Mouse (Mus musculus) CD4-positive, CD25-positive, alpha-beta regulatory T cell, adult 2 months (primary cell): ENCODE results near the gene Chid1.

ENCODE experiments used
- DNase-seq: peaks from one replicate; pipeline ENCODE4 v3.0.0-alpha.2; 2012; ENCODE audit warnings: low read depth, low spot score

Chid1 gene

DNA sequence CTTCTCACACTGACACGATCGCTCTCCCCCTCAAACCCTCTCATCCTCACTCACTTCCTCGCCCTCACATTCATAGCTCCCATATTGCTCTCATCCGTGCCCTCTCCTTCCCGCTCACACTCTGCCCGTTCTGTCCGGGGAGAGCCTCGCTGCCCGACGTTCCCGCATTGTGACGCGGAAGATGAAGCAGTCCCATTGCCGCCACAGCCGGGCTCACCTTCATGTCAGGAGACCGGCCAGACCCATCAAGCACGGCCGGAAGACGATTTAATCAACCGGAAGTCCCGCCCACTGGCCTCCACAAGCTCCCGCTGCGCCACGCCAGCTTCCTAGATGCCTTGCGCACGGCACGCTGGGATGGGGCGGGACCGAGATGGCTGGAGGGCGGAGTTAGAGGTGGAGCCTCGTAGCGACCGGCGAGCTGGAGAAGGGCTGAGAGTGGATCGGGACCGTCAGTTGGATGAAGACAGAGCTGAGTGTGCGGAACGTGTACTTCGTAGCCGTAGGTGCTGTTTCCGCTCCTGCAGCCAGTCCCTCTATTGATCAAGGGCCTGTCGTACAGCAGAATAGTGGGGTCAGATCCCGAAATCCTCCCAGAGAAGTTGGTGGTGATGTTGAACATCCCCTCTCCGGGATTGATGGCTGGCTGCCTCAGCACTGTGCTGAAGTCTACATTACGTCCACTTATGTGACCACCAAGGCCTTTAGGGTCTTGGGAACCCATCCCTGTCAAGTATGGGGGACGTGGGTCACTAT is at the start of gene Chid1:
Gene Chid1, minus strand, starts transcription at position 302 of the 756 bp plus-strand sequence.
- DNase-seq, result peak; percentile 99

DNA sequence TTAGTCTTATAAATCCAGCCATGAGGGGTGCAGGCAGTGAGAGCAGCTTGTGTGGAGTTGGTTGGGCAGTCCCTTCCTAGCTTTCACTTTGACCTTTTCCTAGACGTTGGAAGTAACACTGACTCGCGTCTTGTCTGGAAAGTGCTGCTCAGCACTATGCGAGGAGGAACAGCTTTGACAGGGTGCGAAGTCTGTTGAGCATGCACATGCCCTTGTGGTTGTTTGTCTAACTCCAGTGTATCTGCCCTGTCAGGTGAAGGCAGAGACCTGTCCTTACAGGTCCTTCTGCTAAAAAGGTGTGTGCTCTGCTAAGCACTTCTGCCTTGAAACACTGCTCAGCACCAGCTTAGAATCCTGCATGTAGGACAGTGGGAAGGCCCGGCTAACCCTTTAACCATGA is 49.2 kb upstream of the Chid1 start:
- DNase-seq, result no peak

DNA sequence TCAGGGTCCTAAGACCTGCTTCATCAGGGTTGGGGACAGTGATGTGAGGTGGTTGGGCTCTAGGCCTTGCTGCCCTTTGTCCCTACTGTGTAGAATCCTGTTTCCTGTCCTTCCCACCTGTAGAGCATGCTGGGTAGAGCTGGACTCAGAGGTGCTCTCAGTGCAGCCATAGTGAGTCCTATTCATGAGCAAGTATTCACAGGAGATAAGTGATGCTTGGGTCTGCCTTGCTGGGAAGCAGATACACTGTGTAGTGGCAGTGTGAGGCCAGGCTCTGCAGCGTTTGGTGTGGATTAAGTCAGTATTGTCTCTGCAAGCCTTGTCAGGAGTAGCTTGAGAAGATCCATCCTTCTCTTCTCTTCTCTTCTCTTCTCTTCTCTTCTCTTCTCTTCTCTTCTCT is 46.2 kb upstream of the Chid1 start:
- DNase-seq, result no peak

DNA sequence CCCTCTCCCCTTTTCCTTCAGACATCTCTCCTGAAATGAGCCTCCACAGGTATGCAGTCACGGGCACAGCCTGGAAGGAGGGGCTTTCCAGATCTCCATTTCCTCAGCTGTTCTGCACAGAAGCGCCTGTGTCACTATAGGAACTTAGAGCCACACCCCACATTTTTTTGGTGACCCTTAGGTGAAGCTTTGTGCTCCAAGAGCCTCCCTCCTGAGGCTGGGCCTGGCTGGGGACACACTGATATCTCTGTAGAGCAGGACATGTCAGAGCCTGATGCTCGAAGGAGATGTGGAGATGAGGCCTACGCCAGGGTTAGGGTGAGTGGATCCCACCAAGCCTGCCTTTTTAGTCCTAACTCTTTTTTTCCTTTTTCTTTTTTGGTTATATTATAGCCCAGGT is 45.6 kb upstream of the Chid1 start:
- no peak for DNase-seq

DNA sequence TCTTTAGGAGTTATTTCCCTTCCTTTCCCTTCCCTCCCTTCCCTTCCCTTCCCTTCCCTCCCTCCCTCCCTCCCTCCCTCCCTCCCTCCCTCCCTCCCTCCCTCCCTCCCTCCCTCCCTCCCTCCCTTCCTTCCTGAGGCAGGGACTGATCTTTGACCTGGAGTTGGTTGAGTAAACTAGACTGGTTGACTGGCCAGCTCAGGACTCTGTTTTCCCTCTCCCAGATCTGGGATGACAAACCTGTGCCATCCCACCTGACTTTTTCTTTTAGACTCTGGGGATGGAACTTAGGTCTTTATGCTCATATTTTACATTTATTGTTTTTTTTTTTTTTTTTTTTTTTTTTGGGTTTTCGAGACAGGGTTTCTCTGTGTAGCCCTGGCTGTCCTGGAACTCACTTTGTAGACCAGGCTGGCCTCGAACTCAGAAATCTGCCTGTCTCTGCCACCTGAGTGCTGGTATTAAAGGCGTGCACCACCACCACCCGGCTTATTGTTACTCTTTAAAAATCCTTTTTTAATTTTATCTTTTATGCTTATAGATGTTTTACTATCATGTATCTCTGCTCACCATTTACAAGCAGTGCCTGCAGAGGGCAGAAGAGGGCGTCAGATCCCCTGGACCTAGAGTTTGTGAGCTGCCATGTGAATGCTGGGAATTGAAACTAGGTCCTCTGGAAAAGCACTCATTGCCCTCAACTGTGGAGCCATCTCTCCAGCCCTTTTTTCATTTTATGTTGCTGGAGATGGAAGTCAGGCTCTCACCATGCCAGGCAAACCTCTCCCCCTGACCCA is 44.6 kb upstream of the Chid1 start:
- peak; percentile 28 for DNase-seq

DNA sequence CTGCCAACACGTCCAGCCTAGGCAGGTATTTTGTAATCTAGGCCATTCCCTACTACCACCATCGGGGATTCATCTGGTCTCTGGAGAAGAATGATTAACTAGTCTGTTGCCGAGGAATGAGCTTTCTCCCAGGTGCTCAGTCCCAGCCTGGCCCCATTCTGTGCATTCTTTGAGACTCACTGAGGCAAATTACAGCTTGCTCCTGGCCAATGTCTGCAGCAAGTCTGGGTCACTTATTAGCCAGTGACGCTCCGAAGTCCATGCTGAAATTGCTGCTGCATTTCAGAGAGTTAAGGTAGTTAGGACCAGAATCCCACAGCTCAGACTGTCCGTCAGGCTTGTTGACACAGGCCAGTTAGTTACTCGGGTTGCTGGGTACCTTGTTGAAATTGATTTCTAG is 41.7 kb upstream of the Chid1 start:
- no peak for DNase-seq

DNA sequence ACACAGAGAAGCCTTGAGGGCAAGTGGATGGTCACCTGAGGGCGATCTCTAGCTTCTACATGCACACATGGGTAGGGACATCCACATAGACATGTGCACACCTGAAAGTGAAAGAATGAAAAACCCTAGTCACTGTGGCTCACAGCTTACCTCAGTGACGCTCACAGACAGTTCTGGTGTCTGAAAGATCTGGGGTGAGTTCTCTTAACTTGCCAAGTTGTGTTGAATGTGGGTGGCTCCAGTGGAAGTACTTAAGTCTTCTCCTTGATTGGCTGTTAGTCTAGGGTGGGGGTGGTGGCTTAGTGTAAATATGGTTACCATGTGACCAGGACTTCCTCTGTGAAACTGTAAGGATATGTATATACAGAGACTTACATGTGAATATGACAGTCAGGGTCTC is 39.3 kb upstream of the Chid1 start:
- peak; percentile 84 for DNase-seq

DNA sequence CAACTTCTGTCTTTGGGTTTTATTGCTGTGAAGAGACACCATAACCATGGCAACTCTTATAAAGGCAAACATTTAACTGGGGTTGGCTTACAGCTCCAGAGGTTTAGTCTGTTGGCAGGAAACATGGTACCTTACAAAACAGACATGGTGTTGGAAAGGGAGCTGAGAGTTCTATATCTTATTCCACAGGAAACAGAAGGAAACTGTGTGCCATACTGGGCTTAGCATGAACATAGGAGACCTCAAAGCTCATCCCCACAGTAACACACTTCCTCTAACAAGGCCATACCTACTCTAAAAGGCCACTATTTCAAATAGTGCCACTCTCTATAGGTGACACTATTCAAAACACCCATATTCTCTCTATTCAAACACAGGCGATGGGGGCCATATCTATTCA is 38.9 kb upstream of the Chid1 start:
- DNase-seq, result peak; percentile 18

DNA sequence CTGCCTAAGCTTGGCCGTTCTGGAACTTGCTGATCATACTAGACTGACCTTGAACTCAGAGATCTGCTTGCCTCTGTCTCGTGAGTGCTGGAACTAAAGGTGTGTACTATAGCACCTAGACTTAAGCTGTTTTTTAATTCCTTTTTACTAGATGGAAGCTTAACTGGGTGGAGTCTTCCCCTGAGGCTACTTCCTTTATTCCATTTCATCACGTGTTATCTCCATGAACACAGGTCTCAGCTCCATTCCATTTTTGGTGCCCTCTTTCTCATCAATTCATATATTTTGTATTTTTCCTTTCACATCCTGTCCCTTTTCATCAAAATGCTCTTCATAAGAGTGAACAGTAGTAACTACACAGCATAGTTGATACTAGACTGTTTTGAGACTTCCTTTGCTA is 38.1 kb upstream of the Chid1 start:
- DNase-seq, result no peak

DNA sequence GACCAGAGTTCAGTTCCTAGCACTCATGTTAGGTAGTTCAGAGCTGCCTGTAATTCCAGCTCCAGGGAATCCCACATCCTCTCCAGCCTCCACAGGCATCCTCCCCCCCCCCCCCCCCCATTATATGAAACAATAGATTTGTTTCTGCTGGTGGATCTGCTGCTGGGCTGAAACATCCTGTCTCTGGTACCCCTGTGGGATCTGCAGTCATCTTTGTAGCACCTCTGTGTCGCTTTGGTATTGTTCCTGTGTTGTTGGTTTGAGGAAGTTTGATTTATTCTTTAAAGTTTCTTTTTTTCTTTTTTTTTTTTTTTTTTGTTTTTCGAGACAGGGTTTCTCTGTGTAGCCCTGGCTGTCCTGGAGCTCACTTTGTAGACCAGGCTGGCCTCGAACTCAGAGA is 35.8 kb upstream of the Chid1 start:
- peak; percentile 26 for DNase-seq

DNA sequence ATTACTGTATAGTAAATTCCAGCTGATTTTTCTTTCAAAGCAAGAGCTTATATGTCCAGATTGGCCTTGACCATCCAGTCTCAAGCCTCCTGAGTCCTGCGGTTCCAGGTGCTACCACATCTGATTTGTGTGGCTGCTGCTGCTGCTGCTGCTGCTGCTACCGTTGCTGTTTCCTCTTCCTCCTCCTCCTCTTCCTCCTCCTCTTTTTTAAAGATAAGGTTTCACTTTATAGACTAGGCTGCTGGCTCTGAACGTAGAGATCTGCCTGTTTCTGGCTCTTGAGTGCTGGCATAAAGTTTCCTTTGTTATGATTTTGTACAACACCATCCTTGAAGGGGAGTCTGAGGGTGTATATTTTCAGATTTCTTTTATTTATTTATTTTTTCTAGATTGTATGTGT is 34.4 kb upstream of the Chid1 start:
- peak; percentile 20 for DNase-seq

DNA sequence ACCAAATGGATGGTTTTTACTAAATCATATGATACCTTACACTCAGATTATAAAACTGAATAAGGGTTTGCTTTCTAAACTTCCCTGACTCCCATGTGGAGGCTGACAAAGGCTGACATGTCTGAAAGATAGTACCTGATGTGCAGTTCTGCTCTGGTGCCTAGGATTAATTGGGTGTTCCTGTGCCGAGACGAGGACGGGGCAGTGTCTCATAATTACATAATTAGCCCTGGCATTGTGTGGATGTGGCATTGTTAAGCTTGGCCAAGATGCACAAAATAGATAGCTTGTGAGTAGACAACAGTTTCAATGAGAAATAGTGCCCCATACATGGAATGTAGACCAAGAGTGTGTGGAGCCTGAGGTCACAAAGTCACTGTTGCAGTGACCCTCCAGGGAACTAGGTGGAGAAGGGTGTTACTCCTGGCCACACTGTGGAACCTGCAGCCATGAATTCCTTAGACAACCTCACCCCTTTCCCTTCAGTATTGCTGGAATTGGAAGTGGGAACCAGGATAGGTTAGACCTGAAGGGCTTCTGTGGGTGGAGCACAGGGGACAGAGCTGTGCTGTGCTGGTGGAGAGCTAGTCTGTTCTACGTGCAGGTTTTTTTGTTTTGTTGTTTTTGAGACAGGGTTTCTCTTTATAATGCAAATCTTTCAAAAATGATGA is 31.1 kb upstream of the Chid1 start:
- DNase-seq, result no peak

DNA sequence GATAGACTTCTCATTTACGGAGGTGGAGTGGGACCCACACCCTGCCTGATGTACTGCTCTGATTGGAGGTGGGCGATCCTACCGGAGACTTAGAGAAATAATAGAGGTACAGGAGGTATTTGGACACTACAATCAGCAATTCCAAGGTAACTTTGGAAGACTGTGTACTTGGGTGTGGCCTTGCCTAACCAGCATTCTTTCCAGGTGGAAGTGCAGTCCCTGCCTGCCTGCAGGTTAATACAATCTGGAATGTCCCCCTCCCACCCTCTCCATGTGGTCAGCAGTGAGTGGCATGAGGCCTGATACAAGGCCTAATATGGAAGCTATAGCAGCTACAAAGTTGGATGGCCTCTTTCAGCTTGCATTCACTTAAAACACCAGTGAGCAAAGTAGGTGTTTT is 30.3 kb upstream of the Chid1 start:
- no peak for DNase-seq

DNA sequence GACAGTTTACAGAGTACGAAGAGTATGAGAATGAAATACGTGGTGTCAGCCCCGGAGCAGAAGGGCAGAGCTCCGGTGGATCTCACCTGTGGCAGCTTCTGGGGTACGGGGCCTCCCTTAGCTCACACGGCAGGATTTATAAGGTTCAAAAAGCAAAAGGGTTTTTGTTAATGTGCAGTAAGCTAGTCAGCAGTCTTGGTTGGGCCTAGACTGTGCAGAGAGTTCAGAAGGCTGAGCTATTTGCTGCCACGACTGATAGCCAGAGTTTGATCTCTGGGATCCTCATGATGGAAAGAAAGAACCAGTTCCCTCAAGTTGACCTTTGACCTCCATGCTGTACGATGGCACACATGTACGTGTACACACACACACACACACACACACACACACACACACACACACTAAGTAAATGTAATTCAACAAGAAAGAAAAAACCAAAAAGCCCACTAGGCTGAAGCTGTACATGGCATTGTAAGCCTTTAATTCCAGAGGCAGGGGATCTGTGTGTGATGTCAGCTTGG is 29.7 kb upstream of the Chid1 start:
- DNase-seq, result no peak

DNA sequence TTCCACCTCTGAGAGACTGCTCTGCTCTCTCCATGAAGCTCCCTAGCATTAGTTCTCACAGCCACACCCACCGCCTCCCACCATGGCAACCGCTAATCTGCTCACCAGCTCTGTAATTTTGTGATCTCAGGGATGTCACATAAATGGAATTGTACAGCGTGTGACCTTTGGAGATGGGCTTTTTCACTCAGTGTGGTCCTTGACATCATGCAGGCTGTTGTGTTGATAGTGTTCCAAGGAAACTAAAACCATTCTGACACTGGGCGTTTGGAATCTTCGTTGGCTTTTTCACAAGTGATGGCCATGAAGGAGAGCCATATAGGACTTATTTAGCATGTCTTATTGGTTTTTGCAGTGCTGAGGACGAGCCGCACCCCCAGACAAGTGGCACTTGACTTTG is 26.9 kb upstream of the Chid1 start:
- DNase-seq, result no peak

DNA sequence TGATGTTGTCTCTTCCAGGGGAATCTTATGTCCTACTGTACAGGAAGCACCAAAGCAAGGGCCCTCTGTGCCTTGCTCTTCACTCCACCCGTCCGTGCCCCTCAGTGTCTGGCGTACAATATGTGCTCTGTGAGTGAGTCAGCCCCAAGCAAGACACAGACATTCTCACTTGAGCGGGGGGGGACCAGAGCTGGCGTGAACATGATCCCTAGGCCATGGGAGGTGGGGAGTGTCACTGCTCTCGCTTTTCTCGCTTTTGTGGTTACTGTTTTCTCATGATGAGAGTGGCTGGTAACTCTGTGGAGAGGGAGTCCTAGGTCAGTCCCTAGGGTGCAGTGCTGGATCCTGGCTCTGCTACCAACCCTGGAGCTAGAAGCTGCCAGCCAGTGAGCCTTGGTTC is 24.9 kb upstream of the Chid1 start:
- no peak for DNase-seq

DNA sequence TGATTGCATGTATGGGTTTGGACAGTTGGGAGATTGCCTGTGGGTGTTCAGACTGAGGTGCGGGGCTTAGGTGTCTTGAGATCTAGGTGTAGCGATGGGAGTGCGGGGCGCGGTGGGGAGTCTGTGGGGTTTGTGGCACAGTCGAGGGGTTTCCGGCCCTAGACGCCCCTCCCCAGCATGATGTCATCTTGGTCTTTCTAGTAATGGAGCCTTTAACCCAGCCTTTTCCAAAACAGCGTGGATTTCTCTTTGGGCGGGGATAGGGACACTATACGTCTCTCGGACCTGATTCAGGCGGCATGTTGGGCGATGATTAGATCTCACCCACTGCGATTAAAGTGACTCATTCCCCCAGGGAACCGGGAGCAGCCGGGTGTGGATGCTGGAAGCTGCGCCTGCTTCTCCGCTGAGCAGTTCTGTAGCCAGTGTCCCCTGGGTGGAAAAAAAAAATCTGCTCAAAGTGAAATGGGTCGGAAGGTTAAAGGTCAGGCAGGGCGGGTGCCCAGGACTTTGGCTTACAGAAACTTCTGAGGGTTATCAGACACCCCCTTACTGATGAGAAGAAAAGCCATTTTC is 23.3 kb upstream of the Chid1 start:
- peak; percentile 68 for DNase-seq

DNA sequence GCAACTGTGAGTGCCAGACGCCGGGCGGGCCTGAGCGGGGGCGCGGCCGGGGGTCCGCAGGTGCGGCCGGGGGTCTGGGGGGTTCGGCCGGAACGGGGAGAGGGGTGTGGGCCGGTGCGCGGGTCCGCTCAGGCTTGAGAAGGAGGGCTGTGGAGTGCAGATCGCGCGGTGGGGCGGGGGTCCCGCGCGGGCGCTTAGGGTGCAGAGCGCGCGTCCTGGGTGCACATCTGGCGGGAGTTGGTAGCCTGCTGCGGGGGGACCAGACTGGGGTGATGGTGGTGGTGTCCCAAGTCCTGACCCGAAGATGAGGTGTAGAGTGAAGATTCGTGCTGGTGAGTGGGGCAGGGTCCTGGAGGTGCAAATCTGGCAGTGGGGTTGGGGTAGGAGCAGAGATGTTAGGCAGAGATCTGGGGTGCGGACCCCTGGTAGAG is 22.8 kb upstream of the Chid1 start:
- DNase-seq, result no peak

DNA sequence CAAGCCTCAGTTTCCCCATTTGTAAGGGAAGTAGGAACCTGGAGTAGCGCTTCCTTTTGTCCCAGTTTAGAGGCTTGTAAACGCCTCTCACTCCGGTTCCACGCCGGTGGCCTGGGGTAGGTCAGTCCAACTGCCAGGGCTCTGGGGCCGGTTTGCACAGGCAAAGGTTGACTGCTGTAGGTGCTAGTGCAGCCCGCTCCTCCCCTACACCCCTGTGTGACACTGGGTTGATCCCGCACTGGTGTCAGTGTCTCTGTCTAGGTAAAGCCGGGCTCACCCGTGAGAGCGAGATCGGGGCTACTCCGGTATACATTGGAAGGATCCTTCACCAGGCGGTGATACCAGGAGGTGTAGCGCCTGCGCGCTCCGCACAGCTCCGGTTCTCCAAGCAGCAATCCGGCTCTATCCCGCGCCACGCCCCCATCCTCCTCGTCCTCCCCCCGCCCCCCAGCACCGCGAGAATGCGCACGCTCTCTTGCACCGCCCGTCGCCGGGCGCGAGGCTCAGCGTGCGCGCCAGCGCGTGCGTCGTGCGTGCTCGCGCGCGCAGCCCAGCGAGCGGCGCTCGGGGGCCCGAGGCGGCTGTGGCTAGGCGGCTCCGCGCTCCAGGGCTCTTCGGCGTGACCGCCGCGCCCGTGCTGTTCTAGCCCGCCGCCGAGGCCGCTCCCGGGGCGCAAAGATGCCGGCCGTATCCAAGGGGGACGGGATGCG is 22.2 kb upstream of the Chid1 start, which contains the start of gene Ap2a2:
Gene Ap2a2, plus strand, starts transcription at position 492 of the 710 bp plus-strand sequence.
- peak; percentile 96 for DNase-seq

DNA sequence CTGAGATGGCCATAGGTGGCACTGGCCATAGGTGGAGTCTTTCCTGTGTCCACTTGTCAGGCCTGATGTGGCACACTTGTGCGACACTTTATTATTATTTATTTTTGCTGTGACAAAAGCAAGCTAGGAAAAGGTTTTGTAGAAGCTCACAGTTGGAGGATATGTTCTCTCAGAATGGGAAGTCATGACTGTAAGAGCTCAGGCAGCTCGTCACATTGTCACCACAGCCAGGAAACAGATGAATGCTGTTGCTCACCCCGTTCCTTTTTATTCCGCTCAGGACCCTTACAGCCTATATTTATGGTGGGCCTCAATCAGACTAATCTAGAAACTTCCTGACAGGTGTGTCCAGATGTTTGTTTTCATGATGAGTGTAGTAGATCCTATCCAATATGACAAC is 20.8 kb upstream of the Chid1 start:
- no peak for DNase-seq

DNA sequence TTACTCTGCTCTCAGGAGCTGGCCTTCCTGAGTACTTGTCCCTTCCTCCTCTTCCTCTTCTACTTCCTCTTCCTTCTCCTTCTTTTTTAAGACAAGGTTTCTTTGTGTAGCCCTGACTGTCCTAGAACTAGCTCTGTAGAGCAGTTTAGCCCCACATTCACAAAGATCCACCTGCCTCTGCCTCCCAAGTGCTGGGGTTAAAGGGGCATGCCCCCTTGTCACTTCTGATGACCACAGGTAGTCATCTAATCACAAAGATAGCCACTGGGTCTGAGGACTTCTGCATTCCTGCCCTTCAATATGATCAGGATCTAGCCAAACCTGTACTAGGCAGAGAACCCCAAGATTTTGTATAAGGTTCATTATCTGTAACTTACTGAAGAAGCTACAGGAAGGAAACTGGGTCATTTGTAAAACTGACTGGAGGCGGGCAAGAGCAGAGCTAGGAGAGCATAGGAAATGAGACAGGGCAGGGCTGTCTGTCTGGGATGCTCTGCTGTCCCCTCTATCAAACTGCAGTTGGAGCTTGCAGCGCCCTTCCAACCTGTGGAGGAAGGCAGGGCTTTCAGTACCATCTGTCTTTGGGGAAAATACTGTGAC is 20.2 kb upstream of the Chid1 start:
- no peak for DNase-seq
